Mouse (Mus musculus) gastrocnemius, postnatal 14 days (tissue): ENCODE measurements at regions not wholly inside any gene's neighbourhood (a gene's known extent, or its start where the extent isn't known, plus 50 kb on each side); places are given as distances from the start of the nearest gene placed in this dataset.
A peak's percentile ranks its signal among the peaks of the same experiment; 100 is the strongest.

Experiments
- DNase-seq: peaks from one replicate; pipeline ENCODE4 v3.0.0; 2021; ENCODE audit warnings: mixed read lengths
- intact Hi-C: fragments of 180-260 bp; cut with DNase I; formaldehyde crosslinking; loops from one replicate; pipeline ENCODE4 v1.15.1; 2025; ENCODE audit warnings: low total_unique reads

DNA sequence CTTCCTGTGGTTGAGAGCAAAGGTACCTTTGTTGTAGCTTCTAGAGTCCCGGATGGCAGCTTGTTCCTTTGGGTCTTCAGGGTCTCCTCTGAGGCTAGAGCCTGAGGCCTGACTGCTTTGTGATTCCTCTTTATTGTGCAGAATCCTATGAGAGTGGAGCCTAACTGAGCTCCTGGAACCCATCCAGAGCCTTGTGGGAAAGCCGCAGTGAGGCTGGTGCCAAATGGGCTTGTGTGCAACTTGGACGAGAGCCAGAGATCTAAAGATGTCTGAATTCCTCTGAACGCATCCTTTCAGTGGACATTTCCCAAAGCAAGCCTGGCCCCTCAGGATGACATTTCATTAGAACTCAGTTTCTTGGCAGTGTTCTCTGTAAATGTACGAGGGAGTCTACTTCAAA lies 178.4 kb upstream of the Tmem72 start:
- intact Hi-C loops: no loop called here
- peak; percentile 21 for DNase-seq

GRCm38 (mm10) chr6:116896132-116896630 lies 179.5 kb upstream of the Tmem72 start:
- intact Hi-C loops: no loop called here
- no peak for DNase-seq

GRCm38 (mm10) chr6:116901816-116902215 lies 185.1 kb upstream of the Tmem72 start:
- intact Hi-C loops: no loop called here
- DNase-seq: no peak

DNA sequence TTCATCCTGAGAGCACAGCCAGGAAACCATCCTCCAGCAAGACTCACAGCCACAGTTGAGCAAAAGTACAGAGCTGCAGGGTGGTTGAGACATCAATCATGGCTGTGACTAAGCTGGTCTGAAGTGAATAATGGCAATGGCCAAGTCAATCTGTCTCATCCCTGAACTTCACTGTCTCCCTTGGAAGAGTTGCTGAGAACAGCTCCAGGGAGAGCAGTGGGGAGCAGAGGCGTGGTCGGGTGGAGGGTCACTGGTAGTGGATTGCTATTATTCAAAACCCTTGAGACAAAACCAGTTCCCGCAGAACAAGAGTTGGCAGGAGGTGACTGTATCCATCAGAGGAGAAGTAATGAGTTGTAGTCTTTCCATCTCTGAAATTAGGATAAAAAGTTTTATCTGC lies 185.7 kb upstream of the Tmem72 start:
- no peak for DNase-seq
- intact Hi-C loops: no loop called here

DNA sequence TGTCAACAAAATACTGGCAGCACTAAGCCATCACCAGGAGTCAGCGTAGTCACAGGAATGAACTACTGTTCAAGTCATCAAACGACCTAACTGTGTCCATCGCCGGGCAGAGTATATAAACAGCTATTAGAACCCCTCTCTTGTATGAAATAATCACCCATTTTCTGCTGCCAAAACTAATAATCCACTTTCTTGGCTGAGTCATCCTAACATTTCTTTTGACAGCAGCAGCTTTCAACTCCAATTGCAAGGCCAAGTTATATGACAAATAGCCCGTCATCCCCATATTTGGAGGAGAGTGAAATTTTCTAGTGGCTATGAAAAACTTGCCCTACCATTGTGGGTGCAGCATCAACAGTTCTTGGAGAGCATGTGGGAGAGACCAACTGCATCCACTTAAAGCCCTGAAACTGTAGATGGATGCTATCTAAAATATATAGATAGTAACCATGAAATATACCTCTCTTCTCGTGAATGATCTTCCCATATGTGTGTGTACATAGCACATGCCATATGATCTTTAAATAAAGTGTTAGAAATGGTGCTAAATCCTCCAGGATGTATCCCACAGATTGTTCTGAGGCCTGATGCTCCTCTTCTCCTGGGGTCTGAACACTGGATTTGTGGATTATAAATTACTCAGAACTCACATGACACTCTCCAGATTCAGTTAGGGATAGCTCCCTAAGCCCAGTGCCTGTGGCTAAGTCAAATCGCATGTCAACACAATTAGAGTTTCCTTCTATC lies 189.9 kb upstream of the Tmem72 start:
- DNase-seq: no peak
- intact Hi-C loops: no loop called here

DNA sequence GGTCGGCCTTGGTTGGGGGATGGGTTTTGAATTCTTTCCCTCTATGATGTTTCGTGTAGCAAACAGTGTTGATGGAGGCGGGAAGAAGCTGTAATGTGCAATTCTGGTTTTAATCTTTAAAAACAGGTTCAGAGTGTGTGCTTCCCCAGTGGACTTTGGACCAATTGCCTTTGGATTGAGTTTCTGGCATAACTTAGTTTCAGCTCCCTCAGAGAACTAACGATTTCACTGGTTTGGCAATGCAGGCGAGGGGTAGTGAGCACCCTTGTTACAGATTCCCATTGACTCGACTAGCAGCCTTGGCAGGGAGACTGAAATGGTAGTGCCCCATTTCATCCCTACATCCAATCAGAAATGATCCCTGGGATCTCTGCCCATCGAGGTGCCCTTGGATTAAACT lies 193.9 kb upstream of the Tmem72 start:
- intact Hi-C loops: no loop called here
- no peak for DNase-seq

DNA sequence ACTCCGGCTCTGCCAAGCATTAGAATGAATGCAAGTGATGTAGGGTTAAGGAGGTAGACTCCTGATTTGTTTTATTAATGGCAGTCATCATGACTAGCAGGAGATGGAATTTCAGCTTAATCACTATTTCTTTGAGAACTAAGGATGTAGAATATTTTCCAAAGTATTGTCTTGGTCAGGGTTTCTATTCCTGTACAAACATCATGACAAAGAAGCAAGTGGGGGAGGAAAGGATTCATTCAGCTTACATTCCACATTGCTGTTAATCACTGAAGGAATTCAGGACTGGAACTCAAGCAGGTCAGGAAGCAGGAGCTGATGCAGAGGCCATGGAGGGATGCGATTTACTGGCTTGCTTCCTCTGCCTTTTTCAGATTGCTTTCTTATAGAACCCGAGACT lies 195.4 kb upstream of the Tmem72 start:
- DNase-seq: no peak
- intact Hi-C loops: no loop called here

DNA sequence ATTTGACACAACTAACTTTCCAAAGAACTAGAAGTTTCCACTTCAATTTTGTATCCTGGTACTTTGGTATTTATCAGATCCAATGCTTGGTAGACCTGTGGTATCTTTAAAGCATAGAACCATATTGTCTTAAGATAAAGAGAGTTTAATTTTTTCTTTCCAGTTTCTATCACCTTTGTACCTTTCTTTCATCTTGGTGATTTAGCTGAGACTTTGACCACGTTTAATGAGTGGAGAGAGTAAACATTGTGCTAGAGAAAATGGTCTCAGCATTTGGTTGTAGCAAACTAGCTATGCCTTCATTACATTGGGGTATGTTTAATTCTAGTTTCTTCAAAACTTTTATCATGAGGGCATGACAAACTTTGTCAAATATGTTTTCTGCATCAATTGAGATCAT lies 197.4 kb upstream of the Tmem72 start:
- no peak for DNase-seq
- intact Hi-C loops: no loop called here

GRCm38 (mm10) chr6:116935024-116935423 lies 218.3 kb upstream of the Tmem72 start:
- DNase-seq: no peak
- intact Hi-C loops: no loop called here

GRCm38 (mm10) chr6:116941576-116941975 lies 224.9 kb upstream of the Tmem72 start:
- no peak for DNase-seq
- intact Hi-C loops: no loop called here

DNA sequence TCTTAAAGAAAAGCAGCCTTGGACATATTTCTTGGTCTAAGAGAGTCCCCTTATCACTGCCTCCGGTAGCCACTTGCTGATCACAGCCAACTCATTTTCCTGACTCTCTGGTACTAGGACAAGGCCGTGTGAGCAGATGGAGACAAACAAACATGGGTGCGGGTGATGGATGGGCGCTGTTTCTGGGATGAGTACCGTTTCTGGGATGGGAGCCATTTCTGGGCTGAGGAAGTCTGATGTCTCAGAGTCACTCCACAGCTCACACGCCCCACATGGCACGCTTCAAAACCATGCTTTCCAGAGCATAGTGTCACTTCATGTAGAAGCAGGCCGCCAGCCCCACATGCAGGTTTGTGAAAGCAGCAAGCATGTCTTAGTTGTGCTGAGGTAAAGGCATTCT lies 225.6 kb upstream of the Cxcl12 start:
- DNase-seq: no peak

GRCm38 (mm10) chr6:116946083-116946732 lies 222.1 kb upstream of the Cxcl12 start:
- no peak for DNase-seq
- intact Hi-C loops: no loop called here

More for the DNA sequence above, 225.6 kb upstream of the Cxcl12 start:
- intact Hi-C loops: no loop called here

- DNase-seq: peak; percentile 38
- intact Hi-C loops: no loop called here
These were observed 208.7 kb upstream of the Cxcl12 start for GRCm38 (mm10) chr6:116959611-116960010.

- no peak for DNase-seq
- intact Hi-C loops: no loop called here
These were observed 207.7 kb upstream of the Cxcl12 start for GRCm38 (mm10) chr6:116960641-116961040.

GRCm38 (mm10) chr6:116966436-116966835 lies 201.9 kb upstream of the Cxcl12 start:
- DNase-seq: no peak
- intact Hi-C loops: no loop called here

DNA sequence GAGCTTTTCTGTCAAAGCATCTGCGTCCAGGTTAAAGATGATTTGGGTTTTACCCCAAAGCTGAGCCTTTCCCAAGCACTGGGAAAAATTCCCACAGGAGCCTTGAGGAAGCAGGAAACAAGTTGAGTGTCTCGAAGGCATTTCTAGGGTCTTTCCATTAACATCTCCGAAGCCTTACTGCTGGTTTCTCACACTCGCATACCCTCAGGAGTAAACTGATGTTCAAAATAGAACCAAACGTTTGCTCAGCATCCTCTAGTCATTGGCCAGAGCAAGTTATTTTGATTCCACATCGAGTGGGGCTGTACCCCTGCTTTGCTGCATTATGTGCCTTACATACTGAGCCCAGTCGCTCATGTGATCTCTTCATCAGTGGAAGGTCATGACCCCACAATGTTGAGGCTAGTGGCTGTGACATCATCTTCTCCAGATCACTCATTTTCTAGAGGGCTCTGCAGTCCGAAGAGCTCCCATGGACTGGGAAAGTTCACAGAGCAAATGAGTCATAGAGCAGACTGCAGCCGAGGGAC lies 198.9 kb upstream of the Cxcl12 start:
- intact Hi-C loops: no loop called here
- DNase-seq: no peak

- intact Hi-C loops: no loop called here
- no peak for DNase-seq
These were observed 193.5 kb upstream of the Cxcl12 start for GRCm38 (mm10) chr6:116974841-116975240.

DNA sequence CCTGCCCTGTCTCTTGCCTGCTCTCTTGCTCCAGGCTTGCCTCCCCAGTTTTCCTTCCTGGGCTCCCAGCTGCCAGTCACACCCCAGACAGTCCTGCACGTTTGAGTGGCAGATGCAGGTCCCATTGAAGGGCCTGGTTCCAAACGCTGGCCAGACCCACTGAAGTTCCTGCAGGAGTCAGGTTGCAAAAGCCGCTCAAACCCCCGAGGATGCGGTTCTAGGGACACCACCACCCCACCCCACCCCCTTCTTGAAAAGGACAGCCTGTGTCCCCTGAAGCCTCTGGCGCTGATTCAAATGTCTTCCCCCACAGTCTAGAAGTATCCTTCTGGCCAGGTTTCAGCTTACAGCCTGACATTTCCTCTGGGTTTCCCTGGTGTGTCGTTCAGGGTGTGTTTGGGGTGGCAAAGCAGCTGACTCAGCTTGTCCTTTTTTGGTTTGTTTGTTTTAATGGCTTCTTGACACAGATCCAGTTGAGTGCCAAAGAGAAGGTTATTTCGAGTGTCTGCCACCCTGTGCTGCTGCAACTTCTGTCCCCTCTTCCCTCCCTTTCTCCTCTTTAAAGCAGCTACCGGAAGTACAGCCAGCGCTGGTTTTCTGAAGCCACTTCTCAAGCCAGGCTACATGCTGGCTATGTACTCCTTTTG lies 187.9 kb upstream of the Cxcl12 start:
- peak; percentile 61 for DNase-seq
- intact Hi-C loops: no loop called here

DNA sequence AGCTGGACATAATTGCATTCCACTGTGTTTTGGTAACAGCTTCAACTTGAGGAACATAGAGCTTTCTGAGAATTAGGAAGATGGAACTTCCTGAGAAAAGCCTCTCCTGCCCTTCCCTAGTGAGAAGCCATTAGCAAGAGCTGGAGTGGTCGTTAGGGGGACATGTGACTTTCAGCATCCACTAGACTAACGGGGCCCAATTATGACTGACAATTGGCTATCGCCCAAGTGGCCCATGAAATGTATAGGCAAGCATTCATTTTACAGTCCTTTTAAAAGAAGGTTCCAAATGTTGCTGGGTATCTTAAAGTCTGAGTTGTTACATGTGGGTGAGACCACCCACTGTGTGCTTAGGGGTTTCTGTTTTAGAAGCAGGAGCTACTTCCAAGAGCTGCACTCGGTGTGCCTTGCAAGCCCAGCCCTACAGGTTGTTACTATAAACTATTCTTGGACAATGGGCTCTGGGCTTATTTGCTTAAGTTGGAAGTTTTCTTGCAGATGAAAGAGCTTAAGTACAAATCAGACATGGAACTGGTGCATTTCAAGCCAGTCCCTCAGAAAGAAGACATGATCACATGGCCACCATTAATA lies 183.1 kb upstream of the Cxcl12 start:
- DNase-seq: no peak
- intact Hi-C loops: no loop called here
